Mouse (Mus musculus) lung, adult 2 months (tissue): ENCODE results near the gene Glrp1.

Source experiments
- CTCF ChIP-seq: fragments of 200-500 bp; IDR thresholded peaks from 2 replicates; pipeline ENCODE4 v1.5.1; 2011; ENCODE audit warnings: mild to moderate bottlenecking, low read length, control low read depth; ENCODE audit not compliant: insufficient read depth
- POLR2A ChIP-seq: fragments of 200-500 bp; IDR thresholded peaks from 2 replicates; pipeline ENCODE4 v1.6.1; 2011; ENCODE audit warnings: low read depth, mild to moderate bottlenecking, control low read depth, low read length, borderline replicate concordance; ENCODE audit errors: extremely low read depth

DNA sequence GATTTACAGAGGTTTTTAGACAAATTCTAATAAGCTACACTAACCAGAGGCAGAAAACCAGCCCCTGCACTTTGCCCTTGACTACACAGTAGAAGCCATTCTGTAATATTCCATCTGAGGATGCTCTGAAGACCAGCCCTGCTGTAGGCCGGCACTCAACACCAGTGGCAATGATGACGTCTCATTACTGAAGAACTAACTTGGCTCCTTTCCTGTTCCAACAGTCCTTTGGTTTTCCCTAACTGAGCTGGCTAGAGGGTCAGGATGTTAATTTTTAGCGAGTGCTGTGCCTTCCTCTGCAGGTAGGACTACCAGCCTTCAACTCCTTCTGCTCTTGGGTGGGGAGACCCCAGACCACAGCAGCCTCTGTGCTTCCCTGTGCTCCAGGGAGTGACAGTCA is 55.2 kb downstream of the Glrp1 start:
- no peak for TF ChIP-seq POLR2A
- no peak for TF ChIP-seq CTCF
